Mouse (Mus musculus): ENCODE measurements around the gene Pld5. TPM values are rescaled to one million over a fixed set of nuclear protein-coding genes. Genes with fewer than 3 reads are reported as not detected.

Pld5 gene
- polyA plus RNA-seq, 2 experiments = 0.01 TPM; not detected in 1

DNA sequence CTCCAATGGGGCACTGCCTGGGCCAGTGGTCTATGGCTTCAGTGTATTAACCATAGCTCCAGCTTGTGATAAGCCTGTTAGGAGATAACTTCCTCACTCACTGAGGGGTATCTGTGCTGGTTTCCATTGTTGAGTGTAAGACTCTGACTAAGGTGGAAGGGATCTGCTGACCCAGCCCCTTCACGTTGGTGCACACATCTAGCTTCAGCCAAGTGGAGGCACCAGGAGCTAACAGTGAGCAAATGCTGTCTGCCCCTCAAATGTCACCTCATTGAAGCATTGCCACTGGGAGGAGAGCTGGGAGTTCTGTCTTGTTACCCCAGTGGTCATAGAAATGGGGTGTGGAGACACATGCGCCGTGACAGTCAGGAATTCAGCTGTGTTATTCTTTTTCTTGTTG, 336.4 kb downstream of the Pld5 start:
- no peak for TF ChIP-seq CTCF (IDR thresholded peaks at IDR 0.05; ENCODE audit: low read depth)
- TF ChIP-seq EP300 (IDR thresholded peaks at IDR 0.05; ENCODE audit: low read depth) = no peak
- no peak overlapping the region for H3K4me2 ChIP-seq (ENCODE audit: low read depth)
- no peaks in the 10 kb centered on the region for H3K4me1 ChIP-seq (replicated peaks; ENCODE audit: control insufficient read depth in 2 of 2, insufficient read depth in 2 of 2, low read length in 1 of 2)
- DNase-seq (ENCODE audit: low read depth in 3 of 3, low spot score in 3 of 3) = no peak
- H3K27me3 ChIP-seq (ENCODE audit: control insufficient read depth, insufficient read depth, low read length) = no peaks in the 10 kb centered on the region
- H3K27ac ChIP-seq = no peak overlapping the region
- H3K9me3 ChIP-seq (ENCODE audit: control insufficient read depth, low read length) = no peaks in the 10 kb centered on the region
- no peaks in the 10 kb centered on the region for H3K36me3 ChIP-seq (replicated peaks; ENCODE audit: control insufficient read depth, insufficient read depth, low read depth)
- 72% methylated on average over 3 of the region's 3 CpGs for WGBS (ENCODE audit: insufficient replicate concordance)
- H3K9ac ChIP-seq (replicated peaks) = no peak overlapping the region
- H3K4me3 ChIP-seq (ENCODE audit: insufficient read depth in 1 of 2, low read depth in 2 of 2, low read length in 2 of 2) = no peak overlapping the region
- ATAC-seq (ENCODE audit: insufficient read depth) = no peak

DNA sequence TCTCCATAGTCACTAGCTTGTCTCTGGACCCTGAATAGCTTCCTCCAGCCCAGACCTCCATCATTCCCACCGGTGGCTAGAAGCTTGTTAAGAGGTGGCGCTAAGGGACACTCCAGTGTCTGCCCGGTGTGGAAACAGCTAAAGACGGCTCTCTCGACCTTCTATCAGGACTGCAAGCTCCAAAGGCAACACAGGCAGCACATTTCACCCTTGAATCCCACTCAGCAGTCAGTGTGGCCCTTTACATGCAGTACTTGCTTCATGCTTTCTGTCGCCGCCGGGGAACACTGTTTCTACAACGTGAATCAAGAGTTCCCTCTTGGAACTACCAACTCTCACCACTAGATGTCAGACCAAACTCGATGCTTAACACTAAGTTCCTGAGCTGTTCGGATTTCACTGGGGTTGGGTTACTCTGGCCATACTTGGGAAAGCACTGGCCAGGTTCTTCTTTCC, 338.8 kb downstream of the Pld5 start:
- ATAC-seq (ENCODE audit: insufficient read depth) = no peak; the same call in 1 of the 2 replicates
- H3K27me3 ChIP-seq (ENCODE audit: control insufficient read depth, insufficient read depth, low read length) = no peaks in the 10 kb centered on the region
- H3K9ac ChIP-seq (replicated peaks) = no peak overlapping the region
- no peak overlapping the region for H3K4me2 ChIP-seq (ENCODE audit: low read depth)
- H3K4me3 ChIP-seq (ENCODE audit: insufficient read depth in 1 of 2, low read depth in 2 of 2, low read length in 2 of 2) = no peak overlapping the region
- TF ChIP-seq EP300 (IDR thresholded peaks at IDR 0.05; ENCODE audit: low read depth) (no peak), CTCF (IDR thresholded peaks at IDR 0.05; ENCODE audit: low read depth) (peak; percentile 74)
- WGBS (ENCODE audit: insufficient replicate concordance) = 15% methylated on average over 11 of the region's 11 CpGs
- H3K4me1 ChIP-seq (replicated peaks; ENCODE audit: control insufficient read depth in 2 of 2, insufficient read depth in 2 of 2, low read length in 1 of 2) = no peaks in the 10 kb centered on the region
- DNase-seq (ENCODE audit: low read depth in 3 of 3, low spot score in 3 of 3) = peak; percentile 22 to 24 (median 24)
- no peaks in the 10 kb centered on the region for H3K9me3 ChIP-seq (ENCODE audit: control insufficient read depth, low read length)
- H3K27ac ChIP-seq = no peak overlapping the region
- H3K36me3 ChIP-seq (replicated peaks; ENCODE audit: control insufficient read depth, insufficient read depth, low read depth) = no peaks in the 10 kb centered on the region

DNA sequence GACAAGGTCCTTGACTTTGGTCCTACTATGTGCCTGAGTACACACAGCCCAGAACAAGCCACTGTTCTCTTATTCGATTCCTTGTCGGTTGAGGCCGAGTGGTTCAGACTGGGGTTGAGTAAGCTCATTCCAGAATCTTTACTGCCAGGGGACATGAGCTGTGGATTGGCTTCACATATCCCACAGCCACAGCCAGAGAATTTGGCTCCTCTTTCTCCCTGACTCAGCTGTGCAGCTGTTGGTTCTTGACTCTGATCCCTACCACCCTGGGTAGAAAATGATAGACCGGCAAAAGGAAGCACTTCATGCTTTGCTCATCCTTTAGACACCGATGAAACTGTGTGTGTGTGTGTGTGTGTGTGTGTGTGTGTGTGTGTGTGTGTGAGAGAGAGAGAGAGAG, 343.7 kb downstream of the Pld5 start:
- H3K27me3 ChIP-seq (ENCODE audit: control insufficient read depth, insufficient read depth, low read length) = no peaks in the 10 kb centered on the region
- no peak for TF ChIP-seq CTCF (IDR thresholded peaks at IDR 0.05; ENCODE audit: low read depth)
- no peak for TF ChIP-seq EP300 (IDR thresholded peaks at IDR 0.05; ENCODE audit: low read depth)
- H3K9ac ChIP-seq (replicated peaks) = no peak overlapping the region
- ATAC-seq (ENCODE audit: insufficient read depth) = no peak
- no peak overlapping the region for H3K4me2 ChIP-seq (ENCODE audit: low read depth)
- no peak overlapping the region for H3K27ac ChIP-seq
- no peaks in the 10 kb centered on the region for H3K4me1 ChIP-seq (replicated peaks; ENCODE audit: control insufficient read depth in 2 of 2, insufficient read depth in 2 of 2, low read length in 1 of 2)
- no peaks in the 10 kb centered on the region for H3K36me3 ChIP-seq (replicated peaks; ENCODE audit: control insufficient read depth, insufficient read depth, low read depth)
- H3K9me3 ChIP-seq (ENCODE audit: control insufficient read depth, low read length) = no peaks in the 10 kb centered on the region
- no peak overlapping the region for H3K4me3 ChIP-seq (ENCODE audit: insufficient read depth in 1 of 2, low read depth in 2 of 2, low read length in 2 of 2)
- WGBS (ENCODE audit: insufficient replicate concordance) = 71% methylated on average over 5 of the region's 5 CpGs
- no peak for DNase-seq (ENCODE audit: low read depth in 3 of 3, low spot score in 3 of 3)

DNA sequence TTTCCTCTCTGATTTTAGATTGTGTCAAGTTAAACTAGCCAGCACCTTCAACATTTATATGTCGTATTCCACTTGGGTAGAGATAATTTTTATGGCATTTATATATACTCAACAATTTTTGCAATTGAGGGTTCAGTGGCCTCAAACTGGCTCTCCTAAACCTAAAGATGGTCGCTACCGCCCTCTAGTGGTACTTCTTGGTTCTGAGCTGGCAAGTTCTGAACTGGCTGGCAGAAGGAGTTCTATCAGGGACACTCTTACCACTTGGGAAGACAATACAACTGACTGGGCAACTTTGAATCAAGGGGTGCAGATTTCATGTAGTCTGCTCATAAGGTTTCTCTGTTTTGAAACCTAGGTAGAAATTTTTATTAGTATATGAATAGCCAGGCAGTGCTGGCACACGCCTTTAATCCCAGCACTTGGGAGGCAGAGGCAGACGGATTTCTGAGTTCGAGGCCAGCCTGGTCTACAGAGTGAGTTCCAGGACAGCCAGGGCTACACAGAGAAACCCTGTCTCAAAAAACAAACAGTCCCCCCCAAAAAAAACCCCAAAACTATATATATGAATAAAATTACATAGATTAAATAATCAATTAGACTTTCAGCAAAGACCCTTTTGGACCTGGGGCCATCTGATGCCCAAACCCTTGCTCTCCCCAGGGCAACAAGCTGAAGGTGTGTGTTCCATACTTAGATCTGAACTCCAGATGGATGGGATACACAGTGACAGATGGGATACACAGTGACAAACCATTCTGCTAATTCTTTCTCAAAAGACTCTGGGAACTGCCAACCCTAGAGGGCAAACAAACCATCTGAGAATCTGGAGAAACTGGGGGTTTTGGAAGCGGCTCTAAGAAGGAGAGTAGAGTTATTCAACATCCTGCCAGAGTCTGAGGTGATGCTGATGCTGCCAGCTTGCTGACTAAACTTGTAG, 351.0 kb downstream of the Pld5 start:
- Histone ChIP-seq H3K27ac (no peak overlapping the region), H3K4me1 (replicated peaks; ENCODE audit: control insufficient read depth in 2 of 2, insufficient read depth in 2 of 2, low read length in 1 of 2) (no peaks in the 10 kb centered on the region), H3K9ac (replicated peaks) (no peak overlapping the region), H3K4me2 (ENCODE audit: low read depth) (no peak overlapping the region), H3K36me3 (replicated peaks; ENCODE audit: control insufficient read depth, insufficient read depth, low read depth) (no peaks in the 10 kb centered on the region), H3K4me3 (ENCODE audit: insufficient read depth in 1 of 2, low read depth in 2 of 2, low read length in 2 of 2) (no peak overlapping the region), H3K27me3 (ENCODE audit: control insufficient read depth, insufficient read depth, low read length) (no peaks in the 10 kb centered on the region), H3K9me3 (ENCODE audit: control insufficient read depth, low read length) (no peaks in the 10 kb centered on the region)
- DNase-seq (ENCODE audit: low read depth in 3 of 3, low spot score in 3 of 3) = peak; percentile 13 to 37 (median 25)
- TF ChIP-seq CTCF (IDR thresholded peaks at IDR 0.05; ENCODE audit: low read depth) (peak; percentile 72), EP300 (IDR thresholded peaks at IDR 0.05; ENCODE audit: low read depth) (no peak)
- 36% methylated on average over 7 of the region's 7 CpGs for WGBS (ENCODE audit: insufficient replicate concordance)
- ATAC-seq (ENCODE audit: insufficient read depth) = no peak

DNA sequence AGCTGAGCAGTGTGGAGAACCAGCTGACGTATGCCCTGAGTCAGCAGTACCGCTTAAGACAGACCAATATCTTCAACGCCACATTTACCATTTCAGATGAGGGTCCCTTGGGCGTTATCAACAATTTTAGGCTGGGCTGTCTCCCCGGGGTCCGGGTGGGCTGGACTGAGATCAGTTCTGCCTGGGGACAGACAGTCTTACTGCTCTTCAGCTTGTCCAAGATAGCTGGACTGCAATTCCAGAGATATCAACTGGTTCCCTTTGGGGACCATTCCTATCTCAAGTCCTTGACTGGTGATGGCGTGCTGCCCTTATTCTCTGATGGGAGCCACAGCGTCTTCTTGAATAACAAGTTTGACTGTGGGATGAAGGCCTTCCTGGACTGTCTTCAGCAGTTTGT, 354.0 kb downstream of the Pld5 start:
- Histone ChIP-seq H3K9ac (replicated peaks) (no peak overlapping the region), H3K27me3 (ENCODE audit: control insufficient read depth, insufficient read depth, low read length) (no peaks in the 10 kb centered on the region), H3K4me3 (ENCODE audit: insufficient read depth in 1 of 2, low read depth in 2 of 2, low read length in 2 of 2) (no peak overlapping the region), H3K36me3 (replicated peaks; ENCODE audit: control insufficient read depth, insufficient read depth, low read depth) (no peaks in the 10 kb centered on the region), H3K4me1 (replicated peaks; ENCODE audit: control insufficient read depth in 2 of 2, insufficient read depth in 2 of 2, low read length in 1 of 2) (no peaks in the 10 kb centered on the region), H3K27ac (no peak overlapping the region), H3K4me2 (ENCODE audit: low read depth) (no peak overlapping the region), H3K9me3 (ENCODE audit: control insufficient read depth, low read length) (no peaks in the 10 kb centered on the region)
- TF ChIP-seq CTCF (IDR thresholded peaks at IDR 0.05; ENCODE audit: low read depth) (no peak), EP300 (IDR thresholded peaks at IDR 0.05; ENCODE audit: low read depth) (no peak)
- 65% methylated on average over 8 of the region's 8 CpGs for WGBS (ENCODE audit: insufficient replicate concordance)
- DNase-seq (ENCODE audit: low read depth in 3 of 3, low spot score in 3 of 3) (no peak), ATAC-seq (ENCODE audit: insufficient read depth) (no peak)
